Mouse (Mus musculus) forebrain, embryonic 16.5 days (tissue): ENCODE results near the gene Ankrd9. TPM values are rescaled to one million over a fixed set of nuclear protein-coding genes. Genes with fewer than 3 reads are reported as not detected.

Experiments
- ATAC-seq: fragments of 200-750 bp; cut with Nextera tagmentation; 2 replicates; pipeline ENCODE4 v1.8.0; 2017; ENCODE audit warnings: mild to moderate bottlenecking, moderate library complexity
- H3K27ac ChIP-seq: fragments of 300-500 bp; sonication (generic); 2 replicates; pipeline ENCODE4 v1.5.1; 2014; ENCODE audit warnings: low read length, control low read depth
- H3K27me3 ChIP-seq: fragments of 300-500 bp; sonication (generic); replicated peaks from 2 replicates; pipeline ENCODE4 v1.6.1; 2014; ENCODE audit warnings: low read length; ENCODE audit not compliant: control insufficient read depth, insufficient read depth
- H3K36me3 ChIP-seq: fragments of 300-500 bp; sonication (generic); 2 replicates; pipeline ENCODE4 v1.6.1; 2014; ENCODE audit not compliant: control insufficient read depth, insufficient read depth
- H3K4me1 ChIP-seq: fragments of 300-500 bp; sonication (generic); replicated peaks from 2 replicates; pipeline ENCODE4 v1.6.1; 2014; ENCODE audit warnings: low read length; ENCODE audit not compliant: control insufficient read depth, insufficient read depth
- H3K4me2 ChIP-seq: fragments of 300-500 bp; sonication (generic); 2 replicates; pipeline ENCODE4 v1.6.1; 2014; ENCODE audit warnings: mild to moderate bottlenecking, low read length, control low read depth
- H3K4me3 ChIP-seq: fragments of 300-500 bp; sonication (generic); replicated peaks from 2 replicates; pipeline ENCODE4 v1.5.1; 2014; ENCODE audit warnings: mild to moderate bottlenecking, low read length, control low read depth
- H3K9ac ChIP-seq: fragments of 300-500 bp; sonication (generic); replicated peaks from 2 replicates; pipeline ENCODE4 v1.6.1; 2014; ENCODE audit warnings: low read depth, low read length, control low read depth
- H3K9me3 ChIP-seq: fragments of 300-500 bp; sonication (generic); 2 replicates; pipeline ENCODE4 v1.6.1; 2016; ENCODE audit warnings: low read length; ENCODE audit not compliant: control insufficient read depth
- WGBS: fragments of 180-500 bp; shearing (Covaris S2); extraction: QIAGEN DNeasy Blood & Tissue Kit; methylation state at CpG from one replicate; pipeline ENCODE4 v1.1.7; 2014; 5-methylcytosine and 5-hydroxymethylcytosine counted together
- polyA plus RNA-seq: library from polyadenylated mRNA; unstranded; fragments of >200 nt; fragmentation: Nextera tagmentation; extraction: Ambion mirVana; gene quantifications from 2 replicates; pipeline ENCODE4 v1.2.1, GENCODE M21; 2015

Gene Ankrd9
- polyA plus RNA-seq: 6.1 TPM in 2 replicates

DNA sequence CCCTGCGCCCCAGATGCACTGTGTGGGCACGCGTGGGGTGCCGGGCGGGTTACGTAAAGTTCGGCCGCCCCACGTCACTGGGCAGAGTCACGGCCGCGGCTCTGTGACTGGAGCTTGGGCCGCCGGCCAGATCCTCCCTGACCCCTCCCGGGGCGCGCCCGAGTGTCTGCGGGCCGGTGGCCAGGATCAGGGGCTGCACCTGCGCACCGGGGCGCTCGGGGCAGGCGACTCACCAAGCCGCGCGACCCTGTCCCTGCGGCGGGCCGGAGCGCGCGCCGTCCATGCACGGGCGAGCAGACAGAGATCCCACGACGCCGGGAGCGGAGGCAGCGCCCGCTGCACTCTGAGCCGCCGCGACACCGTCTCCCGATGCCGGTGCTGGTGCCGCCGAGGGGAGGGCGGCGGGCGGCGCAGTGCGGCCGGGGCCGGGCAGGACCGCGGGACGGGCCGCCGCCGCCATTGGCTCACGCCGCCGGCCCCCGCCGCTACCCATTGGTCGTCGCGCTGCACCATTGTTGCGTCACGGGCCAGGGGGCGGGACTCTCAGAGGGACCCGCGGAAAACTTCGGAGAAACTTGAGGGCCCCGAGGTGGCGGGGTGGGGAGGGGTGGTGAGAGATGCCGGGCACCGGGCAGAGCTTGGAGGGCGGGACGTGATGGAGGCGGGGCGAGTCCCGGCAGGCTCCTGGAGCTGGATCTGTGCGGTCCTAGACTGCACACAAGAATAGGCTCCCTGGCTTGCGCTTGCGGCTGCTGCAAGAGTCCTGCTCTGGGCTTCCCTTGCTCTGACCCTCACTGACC is at the start of gene Ankrd9:
Ankrd9 (minus strand) TSS at position 434 of the 800 bp plus-strand sequence.
- H3K4me2 ChIP-seq: peak within 1 kb of the TSS; percentile 62
- H3K27ac ChIP-seq: no peak within 1 kb of the TSS
- WGBS: under 1% methylated on average over 71 of the region's 90 CpGs
- peaks cover 12% of the 10 kb centered on the region for H3K4me1 ChIP-seq
- H3K36me3 ChIP-seq: no peaks in the 10 kb centered on the region
- no peaks in the 10 kb centered on the region for H3K9me3 ChIP-seq
- peak within 1 kb of the TSS; percentile 80 for H3K4me3 ChIP-seq
- peak; percentile 98 for ATAC-seq
- no peaks in the 10 kb centered on the region for H3K27me3 ChIP-seq
- H3K9ac ChIP-seq: peak within 1 kb of the TSS; percentile 77

- H3K9ac ChIP-seq: no peak overlapping the region
- H3K4me2 ChIP-seq: no peak overlapping the region
- no peak overlapping the region for H3K4me3 ChIP-seq
- H3K27ac ChIP-seq: no peak overlapping the region
- H3K4me1 ChIP-seq: no peaks in the 10 kb centered on the region
- no peak for ATAC-seq
- H3K36me3 ChIP-seq: no peaks in the 10 kb centered on the region
- no peaks in the 10 kb centered on the region for H3K27me3 ChIP-seq
- H3K9me3 ChIP-seq: no peaks in the 10 kb centered on the region
- WGBS: 64% methylated on average over 3 of the region's 3 CpGs
Measured at GRCm38 (mm10) chr12:111021577-111021976, 42.7 kb upstream of the Ankrd9 start.

DNA sequence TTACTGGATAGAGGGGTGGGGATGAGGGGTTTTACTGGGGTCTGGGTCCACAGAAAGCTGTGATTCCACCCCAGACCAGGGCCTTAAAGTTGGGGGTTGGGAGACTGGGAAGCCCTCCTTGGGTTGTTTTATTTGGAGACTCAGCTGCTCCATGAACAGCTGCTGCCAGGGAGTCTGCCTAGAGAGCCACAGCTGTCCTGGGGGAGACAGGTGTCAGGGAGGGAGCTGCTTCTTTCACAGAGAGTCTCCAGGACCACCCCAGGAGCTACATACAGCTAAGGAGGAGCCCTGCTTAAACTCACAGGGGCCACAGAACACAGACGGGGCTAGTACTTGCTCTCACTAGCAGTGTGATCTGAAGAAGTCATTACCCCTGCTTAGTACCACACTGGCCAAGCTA is 42.3 kb upstream of the Ankrd9 start:
- H3K27ac ChIP-seq: no peak overlapping the region
- H3K36me3 ChIP-seq: no peaks in the 10 kb centered on the region
- H3K4me1 ChIP-seq: no peaks in the 10 kb centered on the region
- ATAC-seq: no peak
- H3K27me3 ChIP-seq: no peaks in the 10 kb centered on the region
- no peaks in the 10 kb centered on the region for H3K9me3 ChIP-seq
- no peak overlapping the region for H3K9ac ChIP-seq
- no peak overlapping the region for H3K4me2 ChIP-seq
- WGBS: 24% methylated on average over 1 of the region's 1 CpGs
- no peak overlapping the region for H3K4me3 ChIP-seq

GRCm38 (mm10) chr12:111019086-111019485 is 40.2 kb upstream of the Ankrd9 start:
- no peaks in the 10 kb centered on the region for H3K4me1 ChIP-seq
- no peak overlapping the region for H3K4me2 ChIP-seq
- H3K36me3 ChIP-seq: no peaks in the 10 kb centered on the region
- no peak for ATAC-seq
- no peak overlapping the region for H3K27ac ChIP-seq
- H3K9ac ChIP-seq: no peak overlapping the region
- no peaks in the 10 kb centered on the region for H3K27me3 ChIP-seq
- no peaks in the 10 kb centered on the region for H3K9me3 ChIP-seq
- no peak overlapping the region for H3K4me3 ChIP-seq
- WGBS: 90% methylated on average over 2 of the region's 2 CpGs

DNA sequence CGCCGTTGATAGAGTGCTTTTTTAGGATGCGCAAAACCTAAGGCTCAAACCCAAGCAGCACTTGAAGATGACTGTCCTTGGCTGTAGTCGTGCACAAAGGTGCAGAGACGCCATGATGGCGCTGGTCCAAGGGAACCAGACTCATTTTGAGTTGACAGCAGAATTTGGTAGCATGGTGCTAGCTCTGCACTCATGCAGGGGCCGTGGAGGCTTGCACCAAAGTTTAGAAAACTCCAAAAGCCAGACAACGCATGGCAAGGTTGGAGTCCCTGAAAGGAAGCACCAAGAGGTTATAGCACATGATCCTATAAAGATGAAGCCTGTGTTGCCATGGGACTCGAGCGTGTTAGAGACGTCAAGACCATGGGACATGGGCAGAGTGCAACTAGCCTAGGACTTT is 39.2 kb upstream of the Ankrd9 start:
- no peak for ATAC-seq
- no peaks in the 10 kb centered on the region for H3K27me3 ChIP-seq
- no peak overlapping the region for H3K4me2 ChIP-seq
- no peak overlapping the region for H3K4me3 ChIP-seq
- no peaks in the 10 kb centered on the region for H3K36me3 ChIP-seq
- no peak overlapping the region for H3K27ac ChIP-seq
- H3K9ac ChIP-seq: no peak overlapping the region
- no peaks in the 10 kb centered on the region for H3K4me1 ChIP-seq
- no peaks in the 10 kb centered on the region for H3K9me3 ChIP-seq
- WGBS: 91% methylated on average over 11 of the region's 11 CpGs

DNA sequence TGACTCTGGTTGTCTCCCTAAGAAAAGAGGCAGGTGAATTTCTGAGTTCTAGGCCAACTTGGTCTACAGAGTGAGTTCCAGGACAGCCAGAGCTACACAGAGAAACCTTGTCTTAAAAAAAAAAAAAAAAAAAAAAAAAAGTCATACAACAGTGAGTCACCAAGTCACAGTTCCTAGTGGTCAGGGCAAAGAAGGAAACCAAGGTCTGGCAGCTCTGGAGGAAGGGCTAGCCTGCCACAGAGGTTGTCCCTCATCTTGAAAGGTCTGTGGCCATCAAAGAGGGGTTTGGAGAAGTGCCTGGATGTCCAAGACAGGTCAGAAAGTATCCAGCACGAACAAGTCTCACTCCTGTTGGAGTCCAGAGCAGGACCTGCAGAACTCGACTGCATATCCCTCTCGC is 38.0 kb upstream of the Ankrd9 start:
- H3K36me3 ChIP-seq: no peaks in the 10 kb centered on the region
- no peak overlapping the region for H3K9ac ChIP-seq
- ATAC-seq: no peak
- no peaks in the 10 kb centered on the region for H3K9me3 ChIP-seq
- no peak overlapping the region for H3K4me2 ChIP-seq
- H3K27ac ChIP-seq: no peak overlapping the region
- H3K27me3 ChIP-seq: no peaks in the 10 kb centered on the region
- H3K4me3 ChIP-seq: no peak overlapping the region
- no peaks in the 10 kb centered on the region for H3K4me1 ChIP-seq
- 88% methylated on average over 3 of the region's 3 CpGs for WGBS

DNA sequence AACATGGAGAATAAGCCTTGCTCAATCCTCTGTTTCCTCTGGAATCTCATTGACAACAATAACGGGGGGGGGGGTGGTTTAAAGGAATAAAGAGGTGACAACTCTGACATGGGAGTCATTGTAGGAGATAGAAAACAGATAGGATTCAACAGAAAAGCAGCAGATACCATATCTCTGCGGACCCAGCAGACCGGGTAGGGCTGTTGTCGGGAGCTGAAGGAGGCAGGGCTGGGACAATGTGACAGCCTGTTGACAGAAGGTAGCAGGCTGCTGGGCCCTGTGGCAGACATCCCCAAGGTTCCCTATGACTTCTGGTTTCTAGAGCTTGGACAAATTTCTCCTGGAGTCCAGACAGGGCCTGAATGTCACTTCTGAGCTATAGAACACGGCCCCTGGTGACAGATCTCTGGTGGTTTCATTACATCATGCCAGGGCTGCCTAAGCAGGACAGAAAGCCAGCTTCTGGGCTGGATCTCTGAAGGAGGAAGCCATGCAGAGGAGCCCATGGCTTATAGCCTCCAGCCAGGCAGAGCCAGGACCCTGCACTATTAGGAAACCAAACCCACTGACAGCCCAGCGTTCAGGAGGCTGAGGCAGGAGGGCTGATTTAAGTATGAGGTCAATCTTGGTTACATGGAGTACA is 30.9 kb upstream of the Ankrd9 start:
- Histone ChIP-seq H3K36me3 (no peaks in the 10 kb centered on the region), H3K27ac (no peak overlapping the region), H3K4me2 (no peak overlapping the region), H3K27me3 (no peaks in the 10 kb centered on the region), H3K9ac (no peak overlapping the region), H3K4me1 (peaks cover 11% of the 10 kb centered on the region), H3K4me3 (no peak overlapping the region), H3K9me3 (no peaks in the 10 kb centered on the region)
- no peak for ATAC-seq
- 65% methylated on average over 6 of the region's 6 CpGs for WGBS

DNA sequence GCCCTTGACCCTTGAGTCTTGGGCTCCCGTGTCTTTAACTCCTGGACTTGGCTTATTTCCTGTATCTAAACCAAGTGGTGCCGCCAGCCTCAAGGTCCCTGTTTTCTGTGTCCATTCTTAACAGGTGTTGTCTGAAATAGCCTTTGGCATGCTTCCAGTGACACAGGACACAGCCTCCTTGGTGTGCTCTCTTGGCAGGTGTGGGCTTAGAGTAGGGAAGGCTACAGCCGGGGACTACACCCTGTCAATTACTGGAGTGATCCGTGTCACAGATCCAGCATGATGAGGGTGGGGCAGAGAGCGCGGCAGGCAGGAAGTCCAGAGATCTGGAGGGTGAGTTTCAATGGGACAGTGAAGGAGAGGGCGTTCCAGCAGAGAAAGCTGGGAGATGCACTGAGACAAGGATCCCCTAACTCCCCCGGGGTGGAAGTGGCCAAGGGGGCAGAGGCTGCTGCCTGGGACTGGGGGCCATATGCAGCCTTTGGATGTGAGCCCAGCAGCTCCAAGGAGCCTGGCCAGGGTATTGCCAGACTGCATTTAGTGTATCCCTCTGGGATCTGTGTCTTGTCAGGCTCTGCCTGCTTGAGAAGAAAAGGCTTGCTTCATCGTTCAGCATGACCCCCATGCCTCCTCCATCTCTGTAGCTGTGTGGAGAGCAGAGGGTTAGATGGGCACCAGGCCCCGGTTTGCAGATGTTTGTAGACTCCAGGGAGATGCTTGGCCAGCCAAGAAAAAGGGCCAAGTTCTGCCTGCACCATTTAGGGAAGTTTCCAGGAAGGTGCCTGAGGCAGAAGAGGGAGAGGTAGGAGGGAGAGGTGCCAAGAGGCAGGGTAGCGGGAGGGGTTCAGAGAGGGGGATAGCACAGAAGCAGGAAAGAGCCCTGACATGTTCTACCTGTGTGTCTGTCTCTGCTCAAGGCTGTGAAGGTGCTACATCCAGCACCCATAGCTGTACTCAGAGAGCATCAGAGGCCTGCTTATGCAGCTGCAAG is 30.0 kb upstream of the Ankrd9 start:
- H3K9me3 ChIP-seq: no peaks in the 10 kb centered on the region
- H3K4me3 ChIP-seq: no peak overlapping the region
- ATAC-seq: no peak
- H3K4me1 ChIP-seq: peaks cover 11% of the 10 kb centered on the region
- 59% methylated on average over 11 of the region's 11 CpGs for WGBS
- H3K27me3 ChIP-seq: no peaks in the 10 kb centered on the region
- no peak overlapping the region for H3K27ac ChIP-seq
- no peaks in the 10 kb centered on the region for H3K36me3 ChIP-seq
- no peak overlapping the region for H3K9ac ChIP-seq
- H3K4me2 ChIP-seq: no peak overlapping the region
